Mouse (Mus musculus): ENCODE measurements around the gene Taf9.

Gene Taf9

GRCm38 (mm10) chr13:100659864-100660456, 8.6 kb downstream of the Taf9 start:
- peak; percentile 56; the same call in 1 of the 2 replicates for ATAC-seq (ENCODE audit: insufficient number of reproducible peaks, low FRiP score, low TSS enrichment)

- no peak for ATAC-seq (ENCODE audit: insufficient number of reproducible peaks, low FRiP score, low TSS enrichment)
Observed at GRCm38 (mm10) chr13:100669291-100670022, 18.1 kb downstream of the Taf9 start, which contains the start of gene Ccdc125. Gene Ccdc125, plus strand, starts transcription at chr13:100669717.

- no peak for ATAC-seq (ENCODE audit: insufficient number of reproducible peaks, low FRiP score, low TSS enrichment)
Observed at GRCm38 (mm10) chr13:100670181-100670741, 18.9 kb downstream of the Taf9 start.

GRCm38 (mm10) chr13:100675936-100676635, 24.7 kb downstream of the Taf9 start:
- no peak for ATAC-seq (ENCODE audit: insufficient number of reproducible peaks, low FRiP score, low TSS enrichment)

GRCm38 (mm10) chr13:100681615-100682014, 30.2 kb downstream of the Taf9 start:
- ATAC-seq (ENCODE audit: insufficient number of reproducible peaks, low FRiP score, low TSS enrichment), result no peak

- no peak for ATAC-seq (ENCODE audit: insufficient number of reproducible peaks, low FRiP score, low TSS enrichment)
Observed at GRCm38 (mm10) chr13:100682837-100683236, 31.5 kb downstream of the Taf9 start.

GRCm38 (mm10) chr13:100684355-100684754, 33.0 kb downstream of the Taf9 start:
- ATAC-seq (ENCODE audit: insufficient number of reproducible peaks, low FRiP score, low TSS enrichment), result no peak

GRCm38 (mm10) chr13:100687513-100687912, 36.1 kb downstream of the Taf9 start:
- ATAC-seq (ENCODE audit: insufficient number of reproducible peaks, low FRiP score, low TSS enrichment), result no peak

GRCm38 (mm10) chr13:100697541-100697940, 46.2 kb downstream of the Taf9 start:
- no peak for ATAC-seq (ENCODE audit: insufficient number of reproducible peaks, low FRiP score, low TSS enrichment)

- ATAC-seq (ENCODE audit: insufficient number of reproducible peaks, low FRiP score, low TSS enrichment), result no peak
Observed at GRCm38 (mm10) chr13:100698866-100699265, 47.5 kb downstream of the Taf9 start.

- ATAC-seq (ENCODE audit: insufficient number of reproducible peaks, low FRiP score, low TSS enrichment), result no peak
Observed at GRCm38 (mm10) chr13:100703468-100703867, 52.1 kb downstream of the Taf9 start.

All from cerebellum, adult (tissue).